Mouse (Mus musculus) cerebellum, adult 9-10 months (tissue): ENCODE measurements at regions not wholly inside any gene's neighbourhood (a gene's known extent, or its start where the extent isn't known, plus 50 kb on each side); places are given as distances from the start of the nearest gene placed in this dataset.

ENCODE experiments used
- DNase-seq: peaks from one replicate; pipeline ENCODE4 v3.0.0; 2022

DNA sequence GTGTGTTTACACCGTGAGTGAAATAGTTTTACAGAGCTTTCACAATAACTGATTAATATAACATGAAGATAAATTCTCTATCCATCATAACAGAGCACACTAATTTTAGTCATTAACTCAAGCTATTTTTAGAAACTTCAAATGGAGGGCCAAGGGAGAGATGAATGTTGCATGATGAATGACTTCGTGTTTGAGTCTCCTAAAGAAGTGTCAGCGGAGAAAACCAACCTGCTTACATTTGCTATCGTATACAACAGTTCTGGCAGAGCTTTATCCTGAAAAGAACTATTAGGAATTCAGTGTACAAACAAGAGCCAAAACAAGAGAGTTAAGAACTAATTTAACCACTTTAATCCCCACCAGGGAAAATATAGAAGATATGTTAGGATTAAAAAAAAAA, 526.9 kb downstream of the Zpld1 start:
- DNase-seq = no peak

DNA sequence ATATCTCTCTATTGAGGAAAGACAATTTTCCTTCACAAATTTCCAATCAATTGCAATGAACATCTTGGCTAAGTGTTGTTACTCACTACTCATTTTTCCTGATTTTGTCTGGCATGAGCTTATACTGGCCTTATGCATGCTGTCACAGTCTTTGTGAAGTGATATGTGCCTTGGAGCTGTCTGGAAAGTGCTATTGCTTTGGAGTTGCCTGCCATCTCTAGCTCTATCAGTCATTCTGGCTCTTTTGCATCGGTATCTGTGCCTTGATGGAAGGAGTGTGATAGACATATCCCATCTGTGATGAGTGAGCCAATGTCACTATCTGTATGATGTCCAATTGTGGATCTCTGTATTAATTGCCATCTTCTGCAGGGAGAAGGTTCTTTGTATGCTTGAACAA, 553.6 kb downstream of the Zpld1 start:
- DNase-seq = no peak

DNA sequence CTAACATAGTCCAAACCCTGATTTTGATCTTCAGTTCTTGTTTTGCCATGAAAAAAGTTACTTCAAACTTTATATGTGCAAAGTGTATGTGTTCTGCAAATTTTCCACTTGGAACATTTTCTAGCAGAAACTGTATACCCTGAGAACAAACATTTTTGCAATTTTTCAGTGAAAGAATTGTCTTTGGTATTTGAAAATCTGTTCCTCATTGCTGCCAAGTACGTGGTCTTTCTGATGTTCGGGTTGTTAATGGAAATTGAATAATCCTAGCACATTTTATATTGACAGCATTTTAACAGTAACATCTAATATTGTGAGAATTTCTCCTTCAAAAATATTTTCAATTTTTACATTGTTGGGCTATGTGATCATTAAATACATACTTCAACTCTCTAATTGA, 564.3 kb downstream of the Zpld1 start:
- DNase-seq = no peak

DNA sequence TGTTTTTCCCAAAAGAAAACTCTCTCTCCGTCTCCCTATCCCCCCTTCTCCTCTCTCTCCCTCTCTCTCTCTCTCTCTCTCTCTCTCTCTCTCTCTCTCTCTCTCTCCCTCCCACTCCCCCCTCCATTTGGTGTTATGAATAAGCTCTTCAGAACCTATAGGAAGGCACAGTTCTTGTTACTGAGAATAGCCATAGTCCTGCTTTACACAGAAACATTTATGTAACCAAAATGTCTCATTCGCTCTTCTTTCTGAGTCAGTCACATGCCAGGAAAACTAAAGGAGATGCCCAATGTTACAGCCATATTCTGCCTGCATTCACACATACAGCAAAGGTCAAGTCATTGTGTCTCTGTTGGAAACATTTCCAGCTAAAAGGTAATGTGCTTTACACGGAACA, 589.9 kb downstream of the Zpld1 start:
- DNase-seq = no peak

DNA sequence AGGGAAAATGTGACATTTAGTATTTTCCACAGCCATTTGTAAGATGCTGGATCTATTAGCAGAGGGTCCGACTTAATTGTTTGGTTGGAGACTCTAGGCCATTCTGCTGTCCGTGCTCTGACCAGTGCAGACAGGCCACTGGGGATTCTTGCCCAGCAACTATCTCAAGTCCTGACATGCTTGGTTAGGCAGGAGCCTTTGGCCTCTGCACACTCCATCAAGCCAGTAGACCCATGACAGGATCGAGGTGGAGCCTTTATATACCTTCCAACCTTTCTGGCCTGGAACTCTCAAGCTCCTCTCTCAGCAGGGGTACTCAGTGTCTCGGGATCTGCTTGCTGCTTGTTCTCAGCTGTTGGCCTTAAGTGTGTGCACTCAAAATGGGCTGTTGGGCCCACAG, 615.0 kb downstream of the Zpld1 start:
- no peak for DNase-seq

DNA sequence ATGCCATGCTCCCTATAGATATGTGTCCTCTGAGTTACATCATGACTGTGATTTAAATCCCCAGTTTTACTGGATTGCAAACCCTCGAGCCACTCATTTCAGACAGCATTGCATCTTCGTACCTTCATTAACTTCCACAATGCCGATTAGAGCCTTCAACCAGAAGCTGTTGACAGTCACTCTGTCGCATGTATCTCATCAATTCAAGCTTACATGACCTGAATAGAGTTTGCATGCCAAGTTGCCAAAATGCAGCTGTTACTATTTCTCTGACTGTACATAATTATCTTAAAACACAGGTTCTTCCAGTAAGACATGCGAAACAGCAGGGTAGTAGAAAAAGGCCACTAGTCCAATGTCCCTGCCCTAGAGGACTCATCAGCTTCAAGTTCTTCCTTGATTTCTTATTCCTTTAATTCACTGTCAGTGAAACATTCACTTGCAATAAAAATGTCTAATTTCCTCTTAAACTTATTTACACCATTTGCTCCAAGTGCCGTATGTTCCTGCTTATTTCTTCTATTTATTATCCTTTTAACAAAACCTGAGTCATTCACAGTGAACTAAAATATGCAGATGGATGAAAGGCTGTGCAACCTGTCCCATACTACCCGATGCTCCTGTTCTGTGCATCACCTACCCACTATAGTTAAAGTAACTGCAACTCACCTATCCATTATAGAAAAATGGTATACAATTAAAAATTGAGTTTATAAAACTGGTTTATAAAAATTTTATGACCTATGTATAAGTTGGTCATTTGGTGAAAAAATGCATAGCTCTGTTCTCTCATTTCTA, 648.9 kb downstream of the Zpld1 start:
- no peak for DNase-seq

DNA sequence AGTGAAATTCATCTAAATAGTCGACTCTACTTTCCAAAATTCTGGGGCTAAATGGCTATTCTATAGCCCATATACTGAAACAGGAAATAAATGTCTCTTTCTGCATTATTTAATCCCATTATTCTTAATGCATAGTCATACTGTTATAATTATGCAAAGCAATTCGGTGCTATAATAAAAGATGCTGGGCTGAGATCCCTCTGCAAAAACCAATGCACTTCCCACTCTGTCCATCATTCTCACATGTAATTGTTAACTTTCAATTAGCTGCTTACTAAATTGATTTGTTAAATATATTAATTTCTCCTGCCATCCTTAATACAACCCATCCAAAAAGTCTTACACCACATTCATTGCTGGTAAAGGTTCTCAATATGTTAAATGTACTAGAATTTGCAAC, 650.0 kb downstream of the Zpld1 start:
- no peak for DNase-seq

DNA sequence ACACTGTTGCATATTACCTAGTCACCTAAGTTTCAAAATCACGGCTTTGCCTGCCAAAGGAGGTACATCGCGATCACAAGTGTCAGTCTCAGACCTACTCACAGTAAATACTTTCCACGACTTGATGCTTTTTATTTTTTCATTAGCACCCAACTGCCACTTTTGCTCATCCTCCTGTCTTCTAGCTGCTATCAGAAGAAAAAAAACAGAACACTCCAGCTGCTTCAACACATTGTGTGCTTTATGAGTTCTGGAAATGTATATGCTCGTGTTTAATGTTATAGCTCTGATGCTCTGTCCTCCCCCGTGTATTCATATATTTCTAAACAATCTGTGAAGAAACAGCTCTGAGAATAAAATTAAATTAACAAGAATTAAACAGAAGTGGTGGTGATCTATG, 651.5 kb downstream of the Zpld1 start:
- no peak for DNase-seq

DNA sequence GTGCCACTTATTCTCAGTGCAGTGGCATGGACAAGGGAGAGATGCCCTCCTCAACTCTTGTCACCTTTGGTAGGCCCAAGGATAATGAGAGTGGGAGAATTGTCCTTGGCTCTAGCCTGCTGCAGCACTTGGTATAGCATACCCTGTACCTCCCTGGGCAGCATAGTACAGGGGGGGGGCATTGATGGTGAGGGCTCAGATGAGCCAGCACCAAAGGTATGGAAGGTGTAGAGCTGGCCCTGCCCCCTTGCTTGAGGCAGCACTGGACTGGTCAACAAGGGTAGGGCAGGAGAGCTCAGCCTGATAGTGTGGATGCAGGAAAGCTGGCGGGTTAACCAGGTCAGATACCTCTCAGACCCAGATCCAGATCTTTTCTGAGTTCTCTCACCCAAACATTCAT, 668.6 kb downstream of the Zpld1 start:
- DNase-seq = no peak

DNA sequence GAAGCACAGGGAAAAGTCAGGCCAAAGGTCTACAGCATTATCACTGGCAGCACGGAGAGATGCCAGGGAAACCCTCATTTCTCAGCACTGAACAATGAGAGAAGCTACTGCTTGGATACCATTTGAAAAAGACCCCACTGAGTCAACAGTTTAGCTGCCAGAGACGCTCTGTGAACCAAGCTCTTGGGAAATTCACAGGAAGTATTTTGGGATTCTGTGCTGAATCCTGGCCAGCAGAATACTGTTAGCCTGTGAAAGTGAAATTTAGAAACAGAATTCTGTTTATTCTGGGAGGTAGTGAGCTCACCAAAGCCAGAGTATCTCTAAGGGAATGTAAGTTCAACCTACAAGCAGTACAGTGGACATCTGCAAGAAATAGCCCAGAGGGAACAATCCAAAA, 705.1 kb downstream of the Zpld1 start:
- DNase-seq = peak; percentile 7
